Mouse (Mus musculus) forebrain, embryonic 15.5 days (tissue): ENCODE measurements around the gene Gm44805. TPM values are rescaled to one million over a fixed set of nuclear protein-coding genes. Genes with fewer than 3 reads are reported as not detected.

ENCODE experiments used
- ATAC-seq: fragments of 200-750 bp; cut with Nextera tagmentation; replicated peaks from 2 replicates; pipeline ENCODE4 v1.8.0; 2017; ENCODE audit warnings: mild to moderate bottlenecking, moderate TSS enrichment, moderate library complexity
- H3K27ac ChIP-seq: fragments of 300-500 bp; sonication (generic); replicated peaks from 2 replicates; pipeline ENCODE4 v1.5.1; 2015; ENCODE audit warnings: mild to moderate bottlenecking, inconsistent platforms
- H3K27me3 ChIP-seq: fragments of 300-500 bp; sonication (generic); 2 replicates; pipeline ENCODE4 v1.6.1; 2015; ENCODE audit warnings: inconsistent platforms
- H3K36me3 ChIP-seq: fragments of 300-500 bp; sonication (generic); 2 replicates; pipeline ENCODE4 v1.6.1; 2015; ENCODE audit warnings: mild to moderate bottlenecking, inconsistent platforms
- H3K4me1 ChIP-seq: fragments of 300-500 bp; sonication (generic); 2 replicates; pipeline ENCODE4 v1.6.1; 2015; ENCODE audit warnings: inconsistent platforms
- H3K4me2 ChIP-seq: fragments of 300-500 bp; sonication (generic); replicated peaks from 2 replicates; pipeline ENCODE4 v1.6.1; 2015; ENCODE audit warnings: mild to moderate bottlenecking, inconsistent platforms
- H3K4me3 ChIP-seq: fragments of 300-500 bp; sonication (generic); 2 replicates; pipeline ENCODE4 v1.5.1; 2015; ENCODE audit warnings: mild to moderate bottlenecking, inconsistent platforms
- H3K9ac ChIP-seq: fragments of 300-500 bp; sonication (generic); replicated peaks from 2 replicates; pipeline ENCODE4 v1.6.1; 2015; ENCODE audit warnings: mild to moderate bottlenecking, inconsistent platforms
- H3K9me3 ChIP-seq: fragments of 300-500 bp; sonication (generic); 2 replicates; pipeline ENCODE4 v1.6.1; 2016; ENCODE audit warnings: inconsistent platforms
- WGBS: fragments of 180-500 bp; shearing (Covaris S2); methylation state at CpG from one replicate; pipeline ENCODE4 v1.1.7; 2015; ENCODE audit warnings: mixed read lengths; 5-methylcytosine and 5-hydroxymethylcytosine counted together
- polyA plus RNA-seq: library from polyadenylated mRNA; unstranded; fragments of >200 nt; fragmentation: Nextera tagmentation; extraction: Ambion mirVana; gene quantifications from 2 replicates; pipeline ENCODE4 v1.2.1, GENCODE M21; 2015

Gm44805 gene
- not detected in 2 replicates for polyA plus RNA-seq

DNA sequence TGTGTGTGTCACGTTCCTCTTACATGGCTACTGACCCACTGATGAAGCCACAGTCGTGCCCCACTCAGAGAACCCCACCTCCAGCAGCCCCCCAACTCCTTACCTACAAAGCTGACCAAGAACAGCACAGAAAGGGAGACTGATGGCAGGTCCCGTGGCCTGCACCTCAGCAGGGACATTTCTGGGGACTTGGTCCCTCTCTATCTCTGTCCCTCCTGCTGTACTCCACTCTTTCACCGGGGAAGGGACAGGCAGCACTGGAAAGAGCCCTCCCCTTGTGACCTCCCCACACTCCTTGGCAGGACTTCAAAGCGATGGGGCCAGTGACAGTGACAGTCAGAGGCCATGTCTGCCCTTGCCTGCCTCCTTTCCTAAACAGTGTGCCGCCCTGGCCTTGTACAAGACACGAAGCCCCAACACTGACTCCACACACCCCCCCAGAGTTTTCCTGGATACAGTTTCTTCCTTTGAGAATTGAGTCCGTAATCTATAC, at the start of gene Gm44805, which contains the start of gene Apoc4:
TSS of gene Gm44805 (minus strand) at position 222 of the 493 bp plus-strand sequence.
TSS of gene Apoc4 (minus strand) at position 278 of the 493 bp plus-strand sequence.
- Histone ChIP-seq H3K4me2 (no peak within 1 kb of the TSS), H3K9ac (no peak within 1 kb of the TSS), H3K4me1 (no peaks in the 10 kb centered on the region), H3K4me3 (no peak within 1 kb of the TSS), H3K27ac (no peak within 1 kb of the TSS), H3K27me3 (no peaks in the 10 kb centered on the region), H3K36me3 (no peaks in the 10 kb centered on the region), H3K9me3 (no peaks in the 10 kb centered on the region)
- WGBS, result 68% methylated on average over 8 of the region's 8 CpGs
- no peak for ATAC-seq

DNA sequence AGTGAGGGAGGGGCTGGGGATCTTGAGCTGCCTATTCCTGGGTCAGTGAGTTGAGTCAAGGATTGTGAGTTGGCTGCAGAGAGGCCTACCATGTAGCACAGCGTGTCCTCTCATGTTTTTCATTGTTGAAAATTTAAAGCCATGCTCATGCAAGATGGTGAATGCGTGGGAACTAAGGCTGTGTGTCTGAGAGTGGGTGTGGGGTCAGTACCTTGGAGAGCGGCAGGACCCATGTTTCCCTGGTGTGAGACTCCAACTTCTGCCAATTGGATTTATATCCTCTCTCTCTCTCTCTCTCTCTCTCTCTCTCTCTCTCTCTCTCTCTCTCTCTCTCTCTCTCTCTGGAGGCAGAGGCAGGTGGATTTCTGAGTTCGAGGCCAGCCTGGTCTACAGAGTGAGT, 45.3 kb upstream of the Gm44805 start:
- Histone ChIP-seq H3K9me3 (no peaks in the 10 kb centered on the region), H3K36me3 (peaks cover 69% of the 10 kb centered on the region), H3K27ac (no peak overlapping the region), H3K27me3 (no peaks in the 10 kb centered on the region), H3K9ac (no peak overlapping the region), H3K4me1 (no peaks in the 10 kb centered on the region), H3K4me3 (no peak overlapping the region), H3K4me2 (no peak overlapping the region)
- no peak for ATAC-seq
- WGBS, result 84% methylated on average over 4 of the region's 4 CpGs

DNA sequence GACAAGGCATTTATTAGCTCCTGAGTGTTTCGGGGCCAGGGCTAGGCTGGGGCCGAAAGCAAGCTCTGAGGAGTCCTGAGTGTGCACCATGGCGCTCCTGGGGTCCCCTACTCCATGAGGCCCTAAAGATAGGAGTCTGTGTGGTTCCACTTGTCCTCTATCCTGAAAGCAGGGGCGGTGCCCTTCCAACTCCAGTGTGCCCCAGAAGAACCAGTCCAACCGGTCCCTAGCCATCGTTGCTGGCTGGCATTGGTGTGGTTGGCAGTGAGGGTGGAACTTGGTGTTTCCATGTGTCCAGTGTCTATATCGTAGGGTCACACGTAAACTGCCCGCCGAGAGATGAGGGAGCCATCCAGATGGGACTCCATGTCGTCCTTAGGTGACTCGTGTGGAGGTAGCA, 42.9 kb upstream of the Gm44805 start:
- WGBS, result 95% methylated on average over 12 of the region's 12 CpGs
- no peaks in the 10 kb centered on the region for H3K4me1 ChIP-seq
- no peak overlapping the region for H3K4me2 ChIP-seq
- peaks cover 46% of the 10 kb centered on the region for H3K36me3 ChIP-seq
- no peak overlapping the region for H3K27ac ChIP-seq
- ATAC-seq, result no peak
- H3K27me3 ChIP-seq, result no peaks in the 10 kb centered on the region
- H3K9ac ChIP-seq, result no peak overlapping the region
- 0 out of 2 replicates have a peak, but pooled peaks cover 2% of the 10 kb centered on the region for H3K9me3 ChIP-seq
- no peak overlapping the region for H3K4me3 ChIP-seq

DNA sequence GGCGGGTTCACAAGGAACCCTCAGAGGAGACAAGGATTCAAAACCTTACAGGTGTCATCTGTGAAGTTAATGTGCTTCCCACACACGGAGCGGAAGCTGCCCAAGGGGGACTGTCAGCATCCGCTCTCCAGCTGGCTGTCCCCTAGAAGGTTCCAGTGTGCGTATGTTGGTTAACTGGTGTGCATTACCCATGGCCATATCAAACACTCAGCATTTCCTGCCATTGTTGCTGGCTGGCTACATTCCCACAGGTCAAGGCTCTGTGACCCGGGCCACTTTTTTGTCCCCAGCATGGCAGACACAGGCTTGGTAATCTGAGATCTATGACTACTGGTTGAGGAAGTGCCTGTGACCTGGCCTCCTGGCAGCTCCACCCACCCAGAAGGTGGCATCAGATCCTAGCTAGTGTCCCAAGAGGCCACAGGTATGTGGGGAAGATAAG, 41.6 kb upstream of the Gm44805 start:
- H3K4me2 ChIP-seq, result no peak overlapping the region
- H3K9ac ChIP-seq, result no peak overlapping the region
- no peak for ATAC-seq
- H3K9me3 ChIP-seq, result 0 out of 2 replicates have a peak, but pooled peaks cover 2% of the 10 kb centered on the region
- peaks cover 32% of the 10 kb centered on the region for H3K36me3 ChIP-seq
- no peak overlapping the region for H3K27ac ChIP-seq
- no peak overlapping the region for H3K4me3 ChIP-seq
- WGBS, result 92% methylated on average over 6 of the region's 6 CpGs
- no peaks in the 10 kb centered on the region for H3K4me1 ChIP-seq
- H3K27me3 ChIP-seq, result no peaks in the 10 kb centered on the region

GRCm38 (mm10) chr7:19719200-19719599, 38.0 kb upstream of the Gm44805 start:
- Histone ChIP-seq H3K27me3 (no peaks in the 10 kb centered on the region), H3K4me2 (no peak overlapping the region), H3K9me3 (0 out of 2 replicates have a peak, but pooled peaks cover 2% of the 10 kb centered on the region), H3K9ac (no peak overlapping the region), H3K36me3 (peaks cover 6% of the 10 kb centered on the region; the same call in 1 of the 2 replicates), H3K4me1 (peaks cover 14% of the 10 kb centered on the region), H3K27ac (no peak overlapping the region), H3K4me3 (no peak overlapping the region)
- ATAC-seq, result no peak
- WGBS, result 90% methylated on average over 4 of the region's 4 CpGs

DNA sequence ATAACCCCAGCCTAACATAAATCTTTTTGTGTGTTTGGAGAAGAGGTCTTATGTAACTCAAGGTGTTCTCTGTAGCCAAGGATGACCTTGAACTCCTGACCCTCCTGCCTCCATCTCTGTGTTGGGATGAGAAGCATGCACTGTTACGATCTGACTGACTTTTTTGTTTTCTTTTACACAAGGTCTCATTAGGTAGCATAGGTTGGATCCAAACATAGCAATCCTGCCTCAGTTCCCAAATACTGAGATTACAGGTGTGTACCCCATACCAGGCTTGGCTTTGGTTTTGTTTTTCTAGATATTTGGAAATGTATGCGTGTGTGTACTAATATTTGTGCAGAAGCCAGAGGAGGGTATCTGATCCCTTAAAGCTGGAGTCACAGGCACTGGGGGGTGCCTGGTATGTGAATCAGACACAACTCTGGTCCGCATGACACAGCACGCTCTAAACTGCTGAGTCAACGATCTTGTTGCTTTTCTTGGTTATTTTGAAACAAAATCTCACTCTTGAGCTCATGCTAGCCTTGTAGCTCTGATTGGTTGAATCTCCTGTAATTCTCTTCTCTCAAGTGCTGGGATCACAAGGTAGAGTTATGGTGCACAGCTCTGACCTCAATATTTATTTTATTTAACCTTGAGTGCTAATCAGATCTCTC, 37.2 kb upstream of the Gm44805 start:
- Histone ChIP-seq H3K36me3 (0 out of 2 replicates have a peak, but pooled peaks cover 5% of the 10 kb centered on the region), H3K4me3 (no peak overlapping the region), H3K9me3 (0 out of 2 replicates have a peak, but pooled peaks cover 2% of the 10 kb centered on the region), H3K9ac (no peak overlapping the region), H3K27me3 (no peaks in the 10 kb centered on the region), H3K4me2 (no peak overlapping the region), H3K27ac (no peak overlapping the region), H3K4me1 (peaks cover 22% of the 10 kb centered on the region)
- WGBS, result 93% methylated on average over 5 of the region's 5 CpGs
- no peak for ATAC-seq

- no peak overlapping the region for H3K9ac ChIP-seq
- H3K4me1 ChIP-seq, result peaks cover 22% of the 10 kb centered on the region
- H3K27me3 ChIP-seq, result no peaks in the 10 kb centered on the region
- no peak overlapping the region for H3K4me2 ChIP-seq
- no peak overlapping the region for H3K4me3 ChIP-seq
- ATAC-seq, result no peak
- WGBS, result 84% methylated on average over 4 of the region's 4 CpGs
- H3K36me3 ChIP-seq, result peaks cover 1% of the 10 kb centered on the region; the same call in 1 of the 2 replicates
- H3K9me3 ChIP-seq, result 0 out of 2 replicates have a peak, but pooled peaks cover 2% of the 10 kb centered on the region
- no peak overlapping the region for H3K27ac ChIP-seq
Observed at GRCm38 (mm10) chr7:19717346-19717745, 36.1 kb upstream of the Gm44805 start.

DNA sequence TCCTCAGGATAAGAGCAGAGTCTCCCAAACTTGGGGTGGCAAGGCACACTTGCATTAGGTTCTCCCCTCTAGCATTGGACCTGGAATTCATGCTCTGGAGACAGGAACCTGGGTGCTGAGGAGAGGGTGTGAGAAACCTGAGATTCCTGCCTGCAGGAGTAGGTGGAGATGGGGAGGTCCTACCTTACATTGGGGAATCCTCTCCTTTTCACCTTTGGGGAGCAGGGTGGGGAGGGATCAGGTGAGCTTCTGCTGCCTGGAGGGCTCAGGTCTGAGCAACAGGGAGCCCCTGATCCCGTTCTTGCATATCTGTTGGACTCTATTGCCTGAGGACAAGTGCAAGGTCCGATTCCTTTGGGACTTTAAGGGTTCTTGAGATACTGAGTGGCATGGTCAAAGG, 35.6 kb upstream of the Gm44805 start:
- 80% methylated on average over 2 of the region's 2 CpGs for WGBS
- Histone ChIP-seq H3K4me2 (peak overlapping the region; percentile 59), H3K4me1 (peaks cover 22% of the 10 kb centered on the region), H3K27me3 (no peaks in the 10 kb centered on the region), H3K4me3 (0 out of 2 replicates have a peak overlapping the region, but pooled peaks have one; percentile 73), H3K9ac (peak overlapping the region; percentile 38; the same call in 1 of the 2 replicates), H3K9me3 (0 out of 2 replicates have a peak, but pooled peaks cover 2% of the 10 kb centered on the region), H3K27ac (peak overlapping the region; percentile 91), H3K36me3 (peaks cover 7% of the 10 kb centered on the region)
- ATAC-seq, result no peak

GRCm38 (mm10) chr7:19716055-19716682, 34.9 kb upstream of the Gm44805 start:
- H3K4me1 ChIP-seq, result peaks cover 22% of the 10 kb centered on the region
- H3K9me3 ChIP-seq, result 0 out of 2 replicates have a peak, but pooled peaks cover 2% of the 10 kb centered on the region
- peak overlapping the region; percentile 59 for H3K4me2 ChIP-seq
- WGBS, result 5% methylated on average over 18 of the region's 18 CpGs
- peak overlapping the region; percentile 91 for H3K27ac ChIP-seq
- H3K4me3 ChIP-seq, result peak overlapping the region; percentile 73
- H3K9ac ChIP-seq, result peak overlapping the region; percentile 38
- peaks cover 13% of the 10 kb centered on the region for H3K36me3 ChIP-seq
- H3K27me3 ChIP-seq, result no peaks in the 10 kb centered on the region
- ATAC-seq, result no peak

- H3K4me2 ChIP-seq, result peak within 1 kb of the TSS; percentile 95
- H3K27ac ChIP-seq, result peak within 1 kb of the TSS; percentile 91
- peak within 1 kb of the TSS; percentile 70 for H3K9ac ChIP-seq
- H3K4me3 ChIP-seq, result peak within 1 kb of the TSS; percentile 73
- WGBS, result under 1% methylated on average over 54 of the region's 59 CpGs
- no peaks in the 10 kb centered on the region for H3K27me3 ChIP-seq
- ATAC-seq, result peak; percentile 99
- peaks cover 18% of the 10 kb centered on the region for H3K36me3 ChIP-seq
- H3K9me3 ChIP-seq, result no peaks in the 10 kb centered on the region
- H3K4me1 ChIP-seq, result peaks cover 22% of the 10 kb centered on the region
Observed at GRCm38 (mm10) chr7:19715239-19716054, 34.2 kb upstream of the Gm44805 start, which contains the start of gene Tomm40. Gene Tomm40, minus strand, starts transcription at chr7:19715438.

DNA sequence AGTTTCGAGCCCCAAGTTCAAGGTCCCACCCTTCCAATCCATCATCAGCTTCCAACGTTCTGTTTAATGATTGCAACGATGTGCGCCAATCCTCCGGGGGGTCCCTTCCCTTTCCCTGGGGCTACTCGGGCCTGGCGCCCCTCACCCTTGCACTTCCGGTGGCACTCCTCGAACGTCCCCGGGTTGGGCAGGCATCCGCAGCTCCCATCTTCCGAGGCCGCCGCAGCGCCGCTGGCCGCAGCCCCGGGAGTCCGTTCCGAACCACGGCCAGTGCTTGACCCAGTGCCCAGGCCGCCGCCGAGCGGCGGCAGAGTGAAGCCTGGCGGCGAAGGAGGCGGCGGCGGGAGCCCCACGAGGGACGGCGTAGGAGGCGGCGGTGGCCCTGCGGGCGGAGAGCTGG, 33.6 kb upstream of the Gm44805 start:
- Histone ChIP-seq H3K27ac (peak overlapping the region; percentile 68), H3K9ac (peak overlapping the region; percentile 70), H3K4me3 (peak overlapping the region; percentile 73), H3K9me3 (no peaks in the 10 kb centered on the region), H3K27me3 (no peaks in the 10 kb centered on the region), H3K36me3 (peaks cover 22% of the 10 kb centered on the region), H3K4me2 (peak overlapping the region; percentile 95), H3K4me1 (peaks cover 22% of the 10 kb centered on the region)
- 0% methylated on average over 39 of the region's 39 CpGs for WGBS
- ATAC-seq, result no peak
